Mouse (Mus musculus) E14TG2a.4 (cell line): ENCODE measurements around the gene Setd7.

ENCODE experiments used
- CTCF ChIP-seq: conservative IDR thresholded peaks from 2 replicates; pipeline ENCODE4 v1.5.1; 2014; ENCODE audit warnings: low read length
- NANOG ChIP-seq: IDR thresholded peaks from 2 replicates; pipeline ENCODE4 v1.6.1; 2014; ENCODE audit warnings: borderline replicate concordance, low read length, mixed read lengths
- POU5F1 ChIP-seq: IDR thresholded peaks from 2 replicates; pipeline ENCODE4 v1.6.1; 2014; ENCODE audit warnings: low read length, borderline replicate concordance

DNA sequence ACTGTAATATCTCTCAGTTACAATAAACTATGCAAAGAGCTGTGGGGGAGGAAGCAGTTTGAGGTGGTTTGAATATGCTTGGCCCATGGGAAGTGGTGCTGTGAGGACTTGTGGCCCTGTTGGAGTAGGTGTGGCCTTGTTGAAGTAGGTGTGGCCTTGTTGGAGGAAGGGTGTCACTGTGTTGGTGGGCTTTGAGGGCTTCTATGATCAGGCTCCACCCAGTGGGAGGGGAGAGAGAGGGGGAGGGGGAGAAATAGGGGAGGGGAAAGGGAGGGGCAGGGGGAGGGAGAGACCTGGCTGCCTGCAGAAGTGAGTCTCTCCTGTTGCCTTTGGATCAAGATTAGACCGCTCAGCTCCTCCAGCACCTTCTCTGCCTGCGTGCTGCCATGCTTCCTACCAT lies 40.8 kb upstream of the Setd7 start:
- no peak for TF ChIP-seq CTCF
- no peak for TF ChIP-seq NANOG
- no peak for TF ChIP-seq POU5F1
